Mouse (Mus musculus): ENCODE results near the gene Rab5c. TPM values are rescaled to one million over a fixed set of nuclear protein-coding genes. Genes with fewer than 3 reads are reported as not detected.
A peak's percentile ranks its signal among the peaks of the same experiment; 100 is the strongest.

Gene Rab5c
- polyA plus RNA-seq, 1 experiment from 2014 or later, result 47.1 TPM

DNA sequence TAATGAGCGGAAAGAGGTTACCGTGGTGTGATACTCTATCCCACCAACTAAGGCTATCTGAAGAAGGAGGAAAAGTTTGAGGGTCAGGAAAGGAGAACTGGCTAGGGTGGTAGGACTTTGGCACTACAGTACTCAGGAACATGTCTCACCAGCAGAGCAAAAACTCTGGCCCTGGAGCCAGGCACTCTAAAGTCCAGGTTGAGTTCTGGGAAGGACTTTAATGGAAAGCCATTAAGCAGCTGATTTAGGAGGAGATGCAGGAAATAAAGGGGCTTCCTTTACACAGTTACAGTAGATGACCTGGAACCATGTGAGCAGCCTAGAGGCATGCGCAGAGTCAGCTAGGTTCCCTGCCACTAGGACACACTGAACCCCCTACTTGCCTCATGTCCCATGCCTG lies 10.8 kb downstream of the Rab5c start:
- H3K36me3 ChIP-seq (ENCODE audit: insufficient read depth, low read length), result 0 out of 2 replicates have a peak, but pooled peaks cover 4% of the 10 kb centered on the region
- H3K9ac ChIP-seq (replicated peaks; ENCODE audit: low read length), result no peak overlapping the region
- H3K4me3 ChIP-seq (ENCODE audit: low read length), result no peak overlapping the region
- no peaks in the 10 kb centered on the region for H3K9me3 ChIP-seq (ENCODE audit: low read length)
- H3K4me2 ChIP-seq (replicated peaks; ENCODE audit: low read depth, low read length), result no peak overlapping the region
- H3K27ac ChIP-seq (ENCODE audit: low read length), result no peak overlapping the region
- no peak for ATAC-seq (ENCODE audit: low FRiP score, low TSS enrichment)
- H3K27me3 ChIP-seq (ENCODE audit: insufficient read depth, low read length), result no peaks in the 10 kb centered on the region
- WGBS, result 93% methylated on average over 3 of the region's 3 CpGs
- peaks cover 21% of the 10 kb centered on the region for H3K4me1 ChIP-seq (ENCODE audit: insufficient read depth, low read length)

DNA sequence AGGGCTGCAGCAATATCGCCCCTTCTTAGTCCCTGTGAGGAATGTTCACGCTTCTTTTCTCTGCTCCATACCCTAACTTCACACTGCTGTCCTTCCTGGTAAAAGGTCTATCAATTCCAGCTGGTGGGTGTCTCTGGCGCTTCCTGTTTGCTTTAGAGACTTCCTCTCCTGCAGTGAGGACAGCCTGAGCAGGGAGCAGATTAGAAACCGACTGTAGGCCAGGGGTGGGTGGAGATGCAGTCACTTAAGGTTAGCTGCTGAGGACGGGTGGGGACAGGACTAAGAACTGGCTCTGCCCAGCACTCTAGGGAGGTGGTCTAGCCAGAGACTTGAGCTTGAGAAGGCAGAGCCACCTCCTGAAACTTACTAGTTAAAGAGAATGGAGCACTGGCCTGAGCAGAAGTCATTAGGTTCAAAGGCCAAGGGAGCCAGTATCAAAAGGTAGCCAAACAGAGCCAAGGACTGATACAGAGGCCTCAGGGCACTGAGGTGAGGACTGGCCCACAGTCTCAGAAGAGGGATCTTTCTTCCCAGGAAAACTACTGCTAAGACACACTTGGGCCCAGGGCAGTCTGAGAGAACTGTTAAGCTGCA lies 13.0 kb downstream of the Rab5c start:
- no peak for ATAC-seq (ENCODE audit: low FRiP score, low TSS enrichment)
- Histone ChIP-seq H3K27me3 (ENCODE audit: insufficient read depth, low read length) (no peaks in the 10 kb centered on the region), H3K9me3 (ENCODE audit: low read length) (no peaks in the 10 kb centered on the region), H3K9ac (replicated peaks; ENCODE audit: low read length) (no peak overlapping the region; the same call in 1 of the 2 replicates), H3K4me1 (ENCODE audit: insufficient read depth, low read length) (peaks cover 32% of the 10 kb centered on the region), H3K4me2 (replicated peaks; ENCODE audit: low read depth, low read length) (no peak overlapping the region), H3K27ac (ENCODE audit: low read length) (peak overlapping the region; percentile 68), H3K36me3 (ENCODE audit: insufficient read depth, low read length) (0 out of 2 replicates have a peak, but pooled peaks cover 4% of the 10 kb centered on the region), H3K4me3 (ENCODE audit: low read length) (no peak overlapping the region)
- WGBS, result 36% methylated on average over 5 of the region's 5 CpGs

DNA sequence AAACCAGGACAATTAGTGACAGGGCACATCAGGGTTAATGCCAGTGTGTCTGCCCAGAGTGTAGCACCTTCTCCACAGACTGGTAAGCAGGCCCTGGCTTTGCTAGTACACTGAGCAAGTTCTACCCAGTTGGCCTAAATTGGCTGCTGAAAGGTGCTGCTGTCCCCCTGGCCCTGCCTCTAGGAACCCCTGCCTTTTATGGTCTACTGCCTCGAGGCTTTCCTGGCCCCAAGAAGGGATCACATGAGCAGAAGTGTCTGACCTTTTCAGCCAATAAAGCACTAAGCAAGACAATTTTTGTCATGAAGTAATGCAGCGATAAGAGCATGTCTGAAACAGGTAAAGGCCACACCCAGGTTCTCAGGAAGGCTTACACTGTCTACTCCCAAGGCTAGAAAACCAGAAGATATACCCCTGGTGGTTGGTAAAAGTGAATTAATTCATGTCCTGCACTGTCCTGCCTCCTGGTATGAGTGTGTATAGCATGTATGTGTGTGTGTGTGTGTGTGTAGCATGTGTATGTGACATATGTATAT lies 15.5 kb downstream of the Rab5c start:
- no peak overlapping the region for H3K4me2 ChIP-seq (replicated peaks; ENCODE audit: low read depth, low read length)
- H3K4me3 ChIP-seq (ENCODE audit: low read length), result no peak overlapping the region
- no peaks in the 10 kb centered on the region for H3K27me3 ChIP-seq (ENCODE audit: insufficient read depth, low read length)
- H3K4me1 ChIP-seq (ENCODE audit: insufficient read depth, low read length), result peaks cover 35% of the 10 kb centered on the region
- WGBS, result 30% methylated on average over 2 of the region's 2 CpGs
- no peaks in the 10 kb centered on the region for H3K9me3 ChIP-seq (ENCODE audit: low read length)
- H3K36me3 ChIP-seq (ENCODE audit: insufficient read depth, low read length), result peaks cover 18% of the 10 kb centered on the region
- peak overlapping the region; percentile 69 for H3K27ac ChIP-seq (ENCODE audit: low read length)
- H3K9ac ChIP-seq (replicated peaks; ENCODE audit: low read length), result no peak overlapping the region
- ATAC-seq (ENCODE audit: low FRiP score, low TSS enrichment), result no peak

DNA sequence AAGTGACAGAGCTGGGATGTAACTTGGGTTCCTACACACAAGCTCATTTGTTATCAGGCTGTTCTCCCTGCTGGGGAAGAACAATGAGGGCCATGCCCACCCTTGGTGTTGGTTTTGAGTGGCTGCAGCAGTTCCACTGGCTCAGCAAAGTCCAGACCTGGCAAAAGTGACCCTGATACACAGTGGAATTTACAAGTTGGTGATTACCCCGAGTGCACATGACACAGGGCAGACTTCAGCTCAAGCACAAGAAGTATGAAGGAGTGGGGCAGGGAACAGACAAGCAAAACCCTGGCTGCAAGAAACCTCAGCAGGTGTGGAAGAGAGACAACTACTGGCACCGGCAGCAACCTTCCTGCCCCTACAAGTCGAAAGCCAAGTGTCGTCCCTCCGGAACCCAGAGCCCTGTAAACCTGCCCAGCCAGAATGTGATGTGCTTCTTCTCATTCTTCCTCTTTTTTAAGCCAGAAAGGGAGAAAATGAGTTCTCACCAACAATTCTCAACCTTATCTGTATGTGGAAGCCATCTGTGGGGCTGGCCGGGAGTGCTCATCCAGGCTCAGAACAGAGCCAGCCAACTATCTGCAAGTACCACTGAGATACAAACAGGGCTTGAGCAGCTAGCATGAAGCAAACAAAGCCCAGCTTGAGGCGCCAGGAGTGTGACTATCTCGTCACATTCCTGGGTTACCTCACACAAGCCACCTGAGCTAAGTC lies 16.1 kb downstream of the Rab5c start:
- Histone ChIP-seq H3K4me3 (ENCODE audit: low read length) (no peak overlapping the region), H3K9ac (replicated peaks; ENCODE audit: low read length) (no peak overlapping the region), H3K9me3 (ENCODE audit: low read length) (no peaks in the 10 kb centered on the region), H3K4me2 (replicated peaks; ENCODE audit: low read depth, low read length) (no peak overlapping the region; the same call in 1 of the 2 replicates), H3K4me1 (ENCODE audit: insufficient read depth, low read length) (peaks cover 35% of the 10 kb centered on the region), H3K27ac (ENCODE audit: low read length) (peak overlapping the region; percentile 69), H3K36me3 (ENCODE audit: insufficient read depth, low read length) (peaks cover 23% of the 10 kb centered on the region), H3K27me3 (ENCODE audit: insufficient read depth, low read length) (no peaks in the 10 kb centered on the region)
- no peak for ATAC-seq (ENCODE audit: low FRiP score, low TSS enrichment)
- 77% methylated on average over 8 of the region's 8 CpGs for WGBS

DNA sequence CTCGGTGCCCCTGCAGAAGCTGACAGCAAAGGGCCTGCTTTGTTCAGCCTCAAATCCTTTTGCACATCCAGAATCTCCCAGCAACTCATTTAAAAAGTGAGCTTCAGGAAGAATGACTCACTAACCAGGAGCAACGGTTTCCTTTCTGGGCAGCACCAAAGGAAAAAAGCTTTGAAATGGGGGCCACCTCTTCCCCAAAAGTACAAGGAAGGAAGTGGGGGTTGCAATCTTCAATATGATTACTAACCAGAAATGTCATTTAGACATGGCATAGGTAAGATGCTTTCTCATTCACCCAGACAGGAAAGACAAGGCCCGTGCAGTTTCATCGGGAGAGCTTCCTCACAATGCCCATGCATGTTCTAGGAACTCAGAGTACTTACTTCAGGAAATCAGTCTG lies 16.8 kb downstream of the Rab5c start:
- Histone ChIP-seq H3K4me1 (ENCODE audit: insufficient read depth, low read length) (peaks cover 35% of the 10 kb centered on the region), H3K9ac (replicated peaks; ENCODE audit: low read length) (no peak overlapping the region), H3K4me3 (ENCODE audit: low read length) (no peak overlapping the region), H3K9me3 (ENCODE audit: low read length) (no peaks in the 10 kb centered on the region), H3K27ac (ENCODE audit: low read length) (peak overlapping the region; percentile 69), H3K27me3 (ENCODE audit: insufficient read depth, low read length) (no peaks in the 10 kb centered on the region), H3K4me2 (replicated peaks; ENCODE audit: low read depth, low read length) (no peak overlapping the region), H3K36me3 (ENCODE audit: insufficient read depth, low read length) (peaks cover 28% of the 10 kb centered on the region)
- WGBS, result 64% methylated on average over 4 of the region's 4 CpGs
- no peak for ATAC-seq (ENCODE audit: low FRiP score, low TSS enrichment)

DNA sequence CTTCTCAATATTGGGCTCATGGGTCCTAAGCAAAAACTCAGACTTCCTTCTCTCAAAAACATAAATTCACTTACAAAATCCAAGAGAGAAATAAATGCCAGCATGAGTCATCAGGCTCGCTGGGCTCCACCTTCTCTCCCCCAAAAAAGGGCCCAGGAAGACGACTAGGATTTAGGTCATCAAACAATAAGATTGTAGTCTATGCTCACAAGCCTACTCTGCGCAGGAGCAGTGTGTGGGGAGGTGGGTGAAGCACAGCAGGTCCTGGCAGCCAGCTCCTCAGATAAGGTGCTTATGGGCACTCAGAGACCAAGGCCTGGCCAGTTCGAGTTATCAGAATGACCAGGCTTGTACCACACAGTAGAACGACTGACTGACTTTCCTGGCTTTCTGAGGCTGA lies 17.7 kb downstream of the Rab5c start:
- Histone ChIP-seq H3K9me3 (ENCODE audit: low read length) (no peaks in the 10 kb centered on the region), H3K4me3 (ENCODE audit: low read length) (no peak overlapping the region), H3K27me3 (ENCODE audit: insufficient read depth, low read length) (no peaks in the 10 kb centered on the region), H3K9ac (replicated peaks; ENCODE audit: low read length) (no peak overlapping the region), H3K36me3 (ENCODE audit: insufficient read depth, low read length) (peaks cover 35% of the 10 kb centered on the region), H3K4me1 (ENCODE audit: insufficient read depth, low read length) (peaks cover 33% of the 10 kb centered on the region), H3K27ac (ENCODE audit: low read length) (peak overlapping the region; percentile 69; the same call in 1 of the 2 replicates), H3K4me2 (replicated peaks; ENCODE audit: low read depth, low read length) (no peak overlapping the region)
- WGBS, result 76% methylated on average over 5 of the region's 5 CpGs
- ATAC-seq (ENCODE audit: low FRiP score, low TSS enrichment), result no peak

DNA sequence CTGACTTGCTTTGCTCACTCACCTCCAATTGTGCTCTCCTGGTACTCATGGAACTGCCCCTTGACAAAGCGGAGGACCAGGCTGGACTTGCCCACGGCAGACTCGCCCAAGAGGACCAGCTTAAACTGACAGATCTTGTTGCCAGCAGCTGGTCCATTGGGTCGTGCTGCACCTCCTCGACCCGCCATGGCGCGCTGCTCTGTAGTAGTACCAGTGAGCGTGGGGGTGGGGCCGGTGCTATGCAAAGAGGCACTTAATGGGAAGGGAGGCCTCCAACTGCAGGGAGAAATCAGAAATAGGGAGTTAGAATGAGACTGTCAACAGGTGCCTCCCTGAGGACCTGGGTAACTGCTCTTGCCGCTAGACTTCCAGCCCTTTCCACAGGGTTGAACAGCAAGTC lies 18.1 kb downstream of the Rab5c start:
- H3K9ac ChIP-seq (replicated peaks; ENCODE audit: low read length), result no peak overlapping the region
- ATAC-seq (ENCODE audit: low FRiP score, low TSS enrichment), result no peak
- WGBS, result 74% methylated on average over 11 of the region's 11 CpGs
- H3K36me3 ChIP-seq (ENCODE audit: insufficient read depth, low read length), result peaks cover 40% of the 10 kb centered on the region
- H3K9me3 ChIP-seq (ENCODE audit: low read length), result no peaks in the 10 kb centered on the region
- H3K4me3 ChIP-seq (ENCODE audit: low read length), result no peak overlapping the region
- no peaks in the 10 kb centered on the region for H3K27me3 ChIP-seq (ENCODE audit: insufficient read depth, low read length)
- no peak overlapping the region for H3K4me2 ChIP-seq (replicated peaks; ENCODE audit: low read depth, low read length)
- H3K4me1 ChIP-seq (ENCODE audit: insufficient read depth, low read length), result peaks cover 28% of the 10 kb centered on the region
- H3K27ac ChIP-seq (ENCODE audit: low read length), result no peak overlapping the region

DNA sequence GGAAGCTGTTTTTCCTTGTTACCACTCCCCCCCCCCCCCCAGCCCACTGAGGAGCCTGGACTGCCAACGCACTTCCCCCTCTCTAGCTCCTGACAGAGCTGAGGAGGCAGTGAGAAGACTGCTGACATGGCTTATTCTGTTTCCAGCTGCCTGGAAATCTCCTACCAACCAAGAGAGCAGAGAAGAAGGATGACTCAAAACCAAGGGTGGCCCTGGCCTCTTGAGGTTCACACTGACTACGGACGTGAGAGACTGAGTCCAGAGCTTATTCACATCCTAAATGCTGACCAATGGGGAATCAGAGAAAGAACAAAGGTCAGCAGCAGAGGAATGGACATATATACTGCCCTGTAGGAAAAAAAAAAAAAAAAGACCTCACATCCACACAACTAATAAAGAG lies 18.7 kb downstream of the Rab5c start:
- Histone ChIP-seq H3K27me3 (ENCODE audit: insufficient read depth, low read length) (no peaks in the 10 kb centered on the region), H3K9ac (replicated peaks; ENCODE audit: low read length) (no peak overlapping the region), H3K4me3 (ENCODE audit: low read length) (no peak overlapping the region), H3K4me1 (ENCODE audit: insufficient read depth, low read length) (peaks cover 27% of the 10 kb centered on the region), H3K9me3 (ENCODE audit: low read length) (no peaks in the 10 kb centered on the region), H3K27ac (ENCODE audit: low read length) (no peak overlapping the region), H3K36me3 (ENCODE audit: insufficient read depth, low read length) (peaks cover 45% of the 10 kb centered on the region), H3K4me2 (replicated peaks; ENCODE audit: low read depth, low read length) (no peak overlapping the region)
- ATAC-seq (ENCODE audit: low FRiP score, low TSS enrichment), result peak; percentile 39; the same call in 1 of the 2 replicates
- 75% methylated on average over 3 of the region's 3 CpGs for WGBS

DNA sequence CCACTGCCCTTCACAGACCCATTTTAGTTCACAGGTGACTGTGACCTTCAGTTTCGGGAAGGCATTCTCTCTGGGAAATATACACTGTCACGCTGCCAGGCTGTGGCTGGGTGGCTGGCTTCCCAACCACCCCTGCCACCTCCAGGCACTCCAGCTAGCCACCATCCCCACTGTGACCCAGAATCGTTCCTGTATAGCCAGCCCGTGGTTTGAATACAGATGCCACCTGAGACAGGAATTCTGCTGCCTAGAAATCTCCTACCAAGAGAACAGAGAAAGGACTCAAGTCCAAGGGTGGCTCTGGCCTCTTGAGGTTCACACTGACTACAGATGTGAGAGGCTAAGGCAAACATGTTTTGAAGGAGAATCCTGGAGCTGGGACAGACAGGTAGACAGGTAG lies 19.1 kb downstream of the Rab5c start:
- 92% methylated on average over 4 of the region's 4 CpGs for WGBS
- no peak overlapping the region for H3K4me3 ChIP-seq (ENCODE audit: low read length)
- H3K9me3 ChIP-seq (ENCODE audit: low read length), result no peaks in the 10 kb centered on the region
- no peak overlapping the region for H3K9ac ChIP-seq (replicated peaks; ENCODE audit: low read length)
- H3K4me1 ChIP-seq (ENCODE audit: insufficient read depth, low read length), result peaks cover 31% of the 10 kb centered on the region
- no peak overlapping the region for H3K4me2 ChIP-seq (replicated peaks; ENCODE audit: low read depth, low read length)
- H3K36me3 ChIP-seq (ENCODE audit: insufficient read depth, low read length), result peaks cover 45% of the 10 kb centered on the region
- H3K27ac ChIP-seq (ENCODE audit: low read length), result no peak overlapping the region
- H3K27me3 ChIP-seq (ENCODE audit: insufficient read depth, low read length), result no peaks in the 10 kb centered on the region
- no peak for ATAC-seq (ENCODE audit: low FRiP score, low TSS enrichment)

DNA sequence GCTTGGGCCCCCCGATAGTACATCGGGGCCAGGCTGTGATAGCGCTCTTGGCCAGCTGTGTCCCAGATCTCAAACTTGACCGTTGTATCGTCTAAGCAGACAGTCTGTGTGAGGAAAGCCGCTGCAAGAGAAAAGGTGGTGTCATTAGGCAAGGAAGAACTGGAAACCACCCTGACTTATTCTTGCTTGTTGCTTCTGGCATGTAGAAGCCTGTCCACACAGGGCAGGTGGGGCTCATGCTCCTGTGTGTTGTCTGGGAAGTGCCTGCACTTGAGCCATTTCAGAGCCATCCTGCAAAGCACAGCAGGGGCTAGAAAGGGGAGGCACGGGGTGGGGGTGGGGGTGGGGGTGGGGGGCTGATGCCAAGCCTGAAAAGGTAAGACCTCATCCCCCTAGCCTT lies 19.6 kb downstream of the Rab5c start:
- WGBS, result 93% methylated on average over 7 of the region's 7 CpGs
- no peak for ATAC-seq (ENCODE audit: low FRiP score, low TSS enrichment)
- Histone ChIP-seq H3K27me3 (ENCODE audit: insufficient read depth, low read length) (no peaks in the 10 kb centered on the region), H3K4me2 (replicated peaks; ENCODE audit: low read depth, low read length) (no peak overlapping the region), H3K36me3 (ENCODE audit: insufficient read depth, low read length) (peaks cover 45% of the 10 kb centered on the region), H3K4me1 (ENCODE audit: insufficient read depth, low read length) (peaks cover 35% of the 10 kb centered on the region), H3K4me3 (ENCODE audit: low read length) (no peak overlapping the region), H3K27ac (ENCODE audit: low read length) (no peak overlapping the region), H3K9ac (replicated peaks; ENCODE audit: low read length) (no peak overlapping the region), H3K9me3 (ENCODE audit: low read length) (no peaks in the 10 kb centered on the region)
